Mouse (Mus musculus): ENCODE results near the gene Eif2ak3. TPM values are rescaled to one million over a fixed set of nuclear protein-coding genes. Genes with fewer than 3 reads are reported as not detected.
A peak's percentile ranks its signal among the peaks of the same experiment; 100 is the strongest.

The Eif2ak3 gene
- total RNA-seq, 2 experiments from 2014 or later: 4.1 to 4.9 TPM

GRCm38 (mm10) chr6:70921274-70922074, 77.2 kb downstream of the Eif2ak3 start:
- peak; percentile 23 for DNase-seq
- intact Hi-C loops (cut with DNase I): loop anchor here (5.0 kb wide), 1 partner anchor 114 kb away; no protein-coding TSS in a partner anchor
- Histone ChIP-seq H3K27ac (no peak overlapping the region), H3K4me3 (peak overlapping the region; percentile 51)
- peak; percentile 86 for TF ChIP-seq CTCF (IDR thresholded peaks at IDR 0.05)

GRCm38 (mm10) chr6:70931801-70932200, 87.5 kb downstream of the Eif2ak3 start:
- no peak for TF ChIP-seq CTCF (IDR thresholded peaks at IDR 0.05)
- no peak for DNase-seq
- no peak overlapping the region for H3K27ac ChIP-seq
- intact Hi-C loops (cut with DNase I): no loop called here
- H3K4me3 ChIP-seq: no peak overlapping the region

DNA sequence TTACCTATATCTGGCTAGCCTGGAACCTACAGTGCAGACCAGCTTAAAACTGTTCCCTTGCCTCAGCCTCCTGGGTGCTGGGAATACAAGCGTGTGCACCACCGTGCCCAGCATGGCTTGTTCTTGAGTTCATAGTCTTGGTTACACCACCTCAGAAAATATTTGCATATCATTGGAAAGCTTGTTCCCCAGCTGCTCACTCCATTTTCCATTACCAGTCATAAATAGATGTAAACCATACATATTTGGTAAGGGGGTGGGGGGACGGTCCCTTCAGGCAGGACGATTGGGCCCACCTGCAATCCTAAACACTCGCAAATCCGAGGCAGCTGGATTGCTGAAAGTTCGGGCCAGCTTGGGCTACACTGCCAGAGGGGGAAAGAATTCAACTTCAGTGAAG, 109.0 kb downstream of the Eif2ak3 start:
- intact Hi-C loops (cut with DNase I): loop anchor here (10.0 kb wide), 1 partner anchor 172 kb away; no protein-coding TSS in a partner anchor

GRCm38 (mm10) chr6:70954040-70954439, 109.7 kb downstream of the Eif2ak3 start:
- no peak overlapping the region for H3K4me3 ChIP-seq
- TF ChIP-seq CTCF (IDR thresholded peaks at IDR 0.05): peak; percentile 39
- no peak for DNase-seq
- no peak overlapping the region for H3K27ac ChIP-seq
- intact Hi-C loops (cut with DNase I): loop anchor here (10.0 kb wide), 1 partner anchor 171 kb away; no protein-coding TSS in a partner anchor

More for the DNA sequence above, 109.0 kb downstream of the Eif2ak3 start:
- Histone ChIP-seq H3K4me3 (no peak overlapping the region), H3K27ac (no peak overlapping the region)
- no peak for TF ChIP-seq CTCF (IDR thresholded peaks at IDR 0.05)
- DNase-seq: no peak

Other genes starting within 250 kb of the Eif2ak3 start
- 10 to 100 TPM; 17.3 to 18.1 TPM for gene Rpia, start 52.3 kb upstream of the Eif2ak3 start, total RNA-seq (2021)
- not detected for gene Tex37, start 74.4 kb downstream of the Eif2ak3 start, total RNA-seq (2021)
- not detected for gene Foxi3, start 112.0 kb downstream of the Eif2ak3 start, total RNA-seq (2021)